Mouse (Mus musculus): ENCODE data around the gene Kdm4a. TPM values are rescaled to one million over a fixed set of nuclear protein-coding genes. Genes with fewer than 3 reads are reported as not detected.

Gene Kdm4a
- polyA plus RNA-seq, 1 experiment = 46.3 TPM

- 91% methylated on average over 9 of the region's 9 CpGs for WGBS
- peaks cover 39% of the 10 kb centered on the region for H3K4me1 ChIP-seq (ENCODE audit: control insufficient read depth, insufficient read depth, low read length)
- no peak overlapping the region for H3K4me3 ChIP-seq (replicated peaks; ENCODE audit: insufficient read depth, low read depth, low read length)
- no peaks in the 10 kb centered on the region for H3K27me3 ChIP-seq (ENCODE audit: control insufficient read depth, insufficient read depth, low read length)
- no peak for DNase-seq
- H3K27ac ChIP-seq (ENCODE audit: insufficient read depth, low read length) = no peak overlapping the region
- no peak for TF ChIP-seq CTCF (IDR thresholded peaks at IDR 0.05; ENCODE audit: borderline replicate concordance, insufficient read depth, low read depth, low read length)
- no peak for TF ChIP-seq POLR2A (IDR thresholded peaks at IDR 0.05; ENCODE audit: borderline replicate concordance, insufficient read depth, low read length)
Measured at GRCm38 (mm10) chr4:118144324-118144723, 35.5 kb downstream of the Kdm4a start.

- DNase-seq = peak in 1 of 2 experiments; percentile 41
- Histone ChIP-seq H3K27me3 (ENCODE audit: control insufficient read depth, insufficient read depth, low read length) (no peaks in the 10 kb centered on the region), H3K4me3 (replicated peaks; ENCODE audit: insufficient read depth, low read depth, low read length) (no peak overlapping the region), H3K27ac (ENCODE audit: insufficient read depth, low read length) (no peak overlapping the region; the same call in 1 of the 2 replicates), H3K4me1 (ENCODE audit: control insufficient read depth, insufficient read depth, low read length) (peaks cover 40% of the 10 kb centered on the region)
- no peak for TF ChIP-seq CTCF (IDR thresholded peaks at IDR 0.05; ENCODE audit: borderline replicate concordance, insufficient read depth, low read depth, low read length)
- no peak for TF ChIP-seq POLR2A (IDR thresholded peaks at IDR 0.05; ENCODE audit: borderline replicate concordance, insufficient read depth, low read length)
- WGBS = 62% methylated on average over 7 of the region's 7 CpGs
Measured at GRCm38 (mm10) chr4:118143679-118144078, 36.2 kb downstream of the Kdm4a start.

GRCm38 (mm10) chr4:118141511-118141910 is 38.3 kb downstream of the Kdm4a start:
- no peaks in the 10 kb centered on the region for H3K27me3 ChIP-seq (ENCODE audit: control insufficient read depth, insufficient read depth, low read length)
- whole genome bisulfite sequencing = 37% methylated on average over 5 of the region's 5 CpGs
- H3K4me3 ChIP-seq (replicated peaks; ENCODE audit: insufficient read depth, low read depth, low read length) = no peak overlapping the region
- TF ChIP-seq CTCF (IDR thresholded peaks at IDR 0.05; ENCODE audit: borderline replicate concordance, insufficient read depth, low read depth, low read length) (no peak), POLR2A (IDR thresholded peaks at IDR 0.05; ENCODE audit: borderline replicate concordance, insufficient read depth, low read length) (no peak)
- peaks cover 35% of the 10 kb centered on the region for H3K4me1 ChIP-seq (ENCODE audit: control insufficient read depth, insufficient read depth, low read length)
- H3K27ac ChIP-seq (ENCODE audit: insufficient read depth, low read length) = no peak overlapping the region
- DNase-seq = peak in 1 of 2 experiments; percentile 52

- Histone ChIP-seq H3K27ac (ENCODE audit: insufficient read depth, low read length) (peak overlapping the region; percentile 61), H3K4me1 (ENCODE audit: control insufficient read depth, insufficient read depth, low read length) (peaks cover 33% of the 10 kb centered on the region), H3K4me3 (replicated peaks; ENCODE audit: insufficient read depth, low read depth, low read length) (no peak overlapping the region), H3K27me3 (ENCODE audit: control insufficient read depth, insufficient read depth, low read length) (no peaks in the 10 kb centered on the region)
- peak; percentile 88 to 95 for DNase-seq
- TF ChIP-seq POLR2A (IDR thresholded peaks at IDR 0.05; ENCODE audit: borderline replicate concordance, insufficient read depth, low read length) (no peak; the same call in 1 of the 2 replicates), CTCF (IDR thresholded peaks at IDR 0.05; ENCODE audit: borderline replicate concordance, insufficient read depth, low read depth, low read length) (peak; percentile 14; the same call in 1 of the 2 replicates)
- WGBS = 3% methylated on average over 5 of the region's 5 CpGs
Measured at GRCm38 (mm10) chr4:118138891-118139290, 41.0 kb downstream of the Kdm4a start.

GRCm38 (mm10) chr4:118137857-118138256 is 42.0 kb downstream of the Kdm4a start:
- DNase-seq = peak in 1 of 2 experiments; percentile 53
- TF ChIP-seq POLR2A (IDR thresholded peaks at IDR 0.05; ENCODE audit: borderline replicate concordance, insufficient read depth, low read length) = no peak
- TF ChIP-seq CTCF (IDR thresholded peaks at IDR 0.05; ENCODE audit: borderline replicate concordance, insufficient read depth, low read depth, low read length) = no peak

GRCm38 (mm10) chr4:118137311-118137710 is 42.5 kb downstream of the Kdm4a start:
- Histone ChIP-seq H3K4me1 (ENCODE audit: control insufficient read depth, insufficient read depth, low read length) (peaks cover 34% of the 10 kb centered on the region), H3K4me3 (replicated peaks; ENCODE audit: insufficient read depth, low read depth, low read length) (no peak overlapping the region), H3K27ac (ENCODE audit: insufficient read depth, low read length) (peak overlapping the region; percentile 61), H3K27me3 (ENCODE audit: control insufficient read depth, insufficient read depth, low read length) (no peaks in the 10 kb centered on the region)
- WGBS = 23% methylated on average over 10 of the region's 10 CpGs
- DNase-seq = peak; percentile 63 to 74
- no peak for TF ChIP-seq POLR2A (IDR thresholded peaks at IDR 0.05; ENCODE audit: borderline replicate concordance, insufficient read depth, low read length)
- no peak for TF ChIP-seq CTCF (IDR thresholded peaks at IDR 0.05; ENCODE audit: borderline replicate concordance, insufficient read depth, low read depth, low read length)

More at GRCm38 (mm10) chr4:118137857-118138256, 42.0 kb downstream of the Kdm4a start:
- peak overlapping the region; percentile 61 for H3K27ac ChIP-seq (ENCODE audit: insufficient read depth, low read length)
- 34% methylated on average over 16 of the region's 16 CpGs for WGBS
- H3K4me1 ChIP-seq (ENCODE audit: control insufficient read depth, insufficient read depth, low read length) = peaks cover 30% of the 10 kb centered on the region
- no peak overlapping the region for H3K4me3 ChIP-seq (replicated peaks; ENCODE audit: insufficient read depth, low read depth, low read length)
- no peaks in the 10 kb centered on the region for H3K27me3 ChIP-seq (ENCODE audit: control insufficient read depth, insufficient read depth, low read length)

- WGBS = 89% methylated on average over 1 of the region's 1 CpGs
- DNase-seq = no peak
- no peak for TF ChIP-seq CTCF (IDR thresholded peaks at IDR 0.05; ENCODE audit: borderline replicate concordance, insufficient read depth, low read depth, low read length)
- TF ChIP-seq POLR2A (IDR thresholded peaks at IDR 0.05; ENCODE audit: borderline replicate concordance, insufficient read depth, low read length) = no peak
- H3K4me3 ChIP-seq (replicated peaks; ENCODE audit: insufficient read depth, low read depth, low read length) = peak overlapping the region; percentile 90
- peak overlapping the region; percentile 95 for H3K27ac ChIP-seq (ENCODE audit: insufficient read depth, low read length)
- no peaks in the 10 kb centered on the region for H3K27me3 ChIP-seq (ENCODE audit: control insufficient read depth, insufficient read depth, low read length)
- peaks cover 38% of the 10 kb centered on the region for H3K4me1 ChIP-seq (ENCODE audit: control insufficient read depth, insufficient read depth, low read length)
Measured at GRCm38 (mm10) chr4:118135414-118135813, 44.4 kb downstream of the Kdm4a start.

Measured in cerebellum, adult 2 months (tissue).